Mouse (Mus musculus): ENCODE measurements around the gene Tbc1d10c. TPM values are rescaled to one million over a fixed set of nuclear protein-coding genes. Genes with fewer than 3 reads are reported as not detected.

The Tbc1d10c gene
- polyA plus RNA-seq, 1 experiment from 2014 or later = 0.57 TPM

- WGBS = 91% methylated on average over 22 of the region's 22 CpGs
- no peaks in the 10 kb centered on the region for H3K27me3 ChIP-seq (replicated peaks; ENCODE audit: low read depth, poor library complexity, severe bottlenecking)
- H3K9me3 ChIP-seq = no peaks in the 10 kb centered on the region
- H3K27ac ChIP-seq (replicated peaks) = no peak overlapping the region
- peaks cover 54% of the 10 kb centered on the region for H3K36me3 ChIP-seq (replicated peaks)
- 0 out of 2 replicates have a peak overlapping the region, but pooled peaks have one; percentile 13 for H3K4me3 ChIP-seq
- peaks cover 38% of the 10 kb centered on the region for H3K4me1 ChIP-seq
- no peak for DNase-seq (ENCODE audit: low spot score)
Observed at GRCm38 (mm10) chr19:4150567-4151487, 40.3 kb downstream of the Tbc1d10c start.

DNA sequence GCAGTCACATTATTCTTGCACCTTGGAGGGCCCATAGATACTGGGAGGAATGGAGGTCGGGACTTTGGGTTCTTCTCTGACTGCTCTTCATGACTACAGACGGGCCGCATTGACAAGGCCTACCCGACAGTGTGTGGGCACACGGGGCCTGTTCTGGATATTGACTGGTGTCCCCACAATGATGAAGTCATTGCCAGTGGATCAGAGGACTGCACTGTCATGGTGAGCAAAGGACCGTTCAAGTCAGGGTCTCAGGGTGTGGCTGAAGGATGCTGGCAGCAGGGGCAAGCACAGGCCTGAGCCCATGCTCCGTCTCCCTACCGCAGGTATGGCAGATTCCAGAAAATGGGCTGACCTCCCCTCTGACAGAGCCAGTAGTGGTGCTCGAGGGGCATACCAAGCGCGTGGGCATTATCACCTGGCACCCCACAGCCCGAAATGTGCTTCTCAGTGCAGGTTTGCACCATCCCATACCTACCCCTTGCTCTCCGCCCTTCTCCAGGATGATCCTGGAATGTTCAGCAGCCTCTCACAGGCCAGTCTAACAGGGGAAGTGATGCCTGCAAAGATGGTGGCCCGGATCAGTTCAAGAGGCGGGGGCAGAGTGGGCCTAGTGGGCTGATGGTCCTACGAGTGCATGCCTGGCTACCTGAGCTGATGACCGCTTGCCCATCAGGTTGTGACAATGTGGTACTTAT is 41.2 kb downstream of the Tbc1d10c start:
- H3K4me1 ChIP-seq = peaks cover 35% of the 10 kb centered on the region
- peaks cover 45% of the 10 kb centered on the region for H3K36me3 ChIP-seq (replicated peaks)
- no peak overlapping the region for H3K27ac ChIP-seq (replicated peaks)
- peaks cover 3% of the 10 kb centered on the region; the same call in 1 of the 2 replicates for H3K9me3 ChIP-seq
- peak overlapping the region; percentile 88 for H3K4me3 ChIP-seq
- 94% methylated on average over 17 of the region's 17 CpGs for WGBS
- no peaks in the 10 kb centered on the region for H3K27me3 ChIP-seq (replicated peaks; ENCODE audit: low read depth, poor library complexity, severe bottlenecking)
- DNase-seq (ENCODE audit: low spot score) = no peak

DNA sequence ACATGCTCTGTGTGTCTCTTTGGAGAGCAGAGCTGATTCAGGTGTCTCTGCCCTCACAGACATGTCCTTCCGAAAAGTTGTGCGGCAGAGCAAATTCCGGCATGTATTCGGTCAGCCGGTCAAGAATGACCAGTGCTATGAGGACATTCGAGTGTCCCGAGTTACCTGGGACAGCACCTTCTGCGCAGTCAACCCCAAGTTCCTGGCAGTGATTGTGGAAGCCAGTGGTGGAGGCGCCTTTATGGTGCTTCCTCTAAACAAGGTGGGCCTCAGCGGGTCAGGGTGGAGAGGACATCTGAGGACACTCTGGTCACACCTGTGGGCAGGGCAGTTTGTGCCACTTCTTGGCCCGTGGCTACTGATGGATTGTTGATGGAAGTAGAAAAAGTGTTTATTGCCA is 41.8 kb downstream of the Tbc1d10c start:
- WGBS = 90% methylated on average over 11 of the region's 11 CpGs
- DNase-seq (ENCODE audit: low spot score) = no peak
- Histone ChIP-seq H3K36me3 (replicated peaks) (peaks cover 44% of the 10 kb centered on the region), H3K4me3 (peak overlapping the region; percentile 88), H3K4me1 (peaks cover 35% of the 10 kb centered on the region), H3K9me3 (peaks cover 3% of the 10 kb centered on the region; the same call in 1 of the 2 replicates), H3K27ac (replicated peaks) (0 out of 2 replicates have a peak overlapping the region, but pooled peaks have one; percentile 88), H3K27me3 (replicated peaks; ENCODE audit: low read depth, poor library complexity, severe bottlenecking) (no peaks in the 10 kb centered on the region)

- Histone ChIP-seq H3K9me3 (peaks cover 3% of the 10 kb centered on the region; the same call in 1 of the 2 replicates), H3K27ac (replicated peaks) (peak overlapping the region; percentile 88), H3K36me3 (replicated peaks) (peaks cover 41% of the 10 kb centered on the region), H3K27me3 (replicated peaks; ENCODE audit: low read depth, poor library complexity, severe bottlenecking) (no peaks in the 10 kb centered on the region), H3K4me3 (peak overlapping the region; percentile 88), H3K4me1 (peaks cover 32% of the 10 kb centered on the region)
- WGBS = 5% methylated on average over 8 of the region's 8 CpGs
- no peak for DNase-seq (ENCODE audit: low spot score)
Observed at GRCm38 (mm10) chr19:4148819-4149218, 42.3 kb downstream of the Tbc1d10c start.

GRCm38 (mm10) chr19:4148491-4148806 is 42.6 kb downstream of the Tbc1d10c start, which contains the start of gene Coro1b:
Gene Coro1b, plus strand, starts transcription at chr19:4148619.
- under 1% methylated on average over 33 of the region's 33 CpGs for WGBS
- Histone ChIP-seq H3K4me3 (peak within 1 kb of the TSS; percentile 88), H3K9me3 (peaks cover 3% of the 10 kb centered on the region; the same call in 1 of the 2 replicates), H3K27me3 (replicated peaks; ENCODE audit: low read depth, poor library complexity, severe bottlenecking) (no peaks in the 10 kb centered on the region), H3K4me1 (peaks cover 29% of the 10 kb centered on the region), H3K27ac (replicated peaks) (peak within 1 kb of the TSS; percentile 88), H3K36me3 (replicated peaks) (peaks cover 37% of the 10 kb centered on the region)
- peak; percentile 98 for DNase-seq (ENCODE audit: low spot score)

- WGBS = 34% methylated on average over 9 of the region's 9 CpGs
- no peaks in the 10 kb centered on the region for H3K27me3 ChIP-seq (replicated peaks; ENCODE audit: low read depth, poor library complexity, severe bottlenecking)
- peak overlapping the region; percentile 88 for H3K4me3 ChIP-seq
- peaks cover 29% of the 10 kb centered on the region for H3K4me1 ChIP-seq
- peaks cover 3% of the 10 kb centered on the region; the same call in 1 of the 2 replicates for H3K9me3 ChIP-seq
- no peak for DNase-seq (ENCODE audit: low spot score)
- peaks cover 32% of the 10 kb centered on the region for H3K36me3 ChIP-seq (replicated peaks)
- peak overlapping the region; percentile 88 for H3K27ac ChIP-seq (replicated peaks)
Observed at GRCm38 (mm10) chr19:4147782-4148490, 43.1 kb downstream of the Tbc1d10c start.

DNA sequence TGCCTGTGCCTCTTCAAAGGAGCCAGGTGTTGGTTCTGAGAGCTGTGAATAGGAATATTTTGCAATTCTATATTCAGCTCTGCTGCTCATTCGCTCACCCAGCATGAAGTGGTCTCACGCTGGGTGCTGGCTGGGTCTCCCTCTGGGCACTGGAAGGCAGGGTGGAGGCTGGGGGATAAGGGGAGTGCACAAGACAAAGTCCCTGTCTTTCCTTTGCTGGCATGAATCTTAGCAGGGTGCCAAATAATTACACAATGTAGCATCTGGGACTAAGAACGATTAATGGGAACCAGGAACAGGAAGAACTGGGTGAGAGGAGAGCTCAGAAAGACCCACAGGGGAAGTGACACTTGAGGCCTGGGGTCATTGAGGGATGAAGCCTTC is 44.1 kb downstream of the Tbc1d10c start:
- no peak for DNase-seq (ENCODE audit: low spot score)
- H3K4me3 ChIP-seq = no peak overlapping the region
- H3K27ac ChIP-seq (replicated peaks) = no peak overlapping the region
- peaks cover 23% of the 10 kb centered on the region for H3K36me3 ChIP-seq (replicated peaks)
- peaks cover 29% of the 10 kb centered on the region for H3K4me1 ChIP-seq
- H3K27me3 ChIP-seq (replicated peaks; ENCODE audit: low read depth, poor library complexity, severe bottlenecking) = no peaks in the 10 kb centered on the region
- peaks cover 3% of the 10 kb centered on the region; the same call in 1 of the 2 replicates for H3K9me3 ChIP-seq
- WGBS = 46% methylated on average over 3 of the region's 3 CpGs

DNA sequence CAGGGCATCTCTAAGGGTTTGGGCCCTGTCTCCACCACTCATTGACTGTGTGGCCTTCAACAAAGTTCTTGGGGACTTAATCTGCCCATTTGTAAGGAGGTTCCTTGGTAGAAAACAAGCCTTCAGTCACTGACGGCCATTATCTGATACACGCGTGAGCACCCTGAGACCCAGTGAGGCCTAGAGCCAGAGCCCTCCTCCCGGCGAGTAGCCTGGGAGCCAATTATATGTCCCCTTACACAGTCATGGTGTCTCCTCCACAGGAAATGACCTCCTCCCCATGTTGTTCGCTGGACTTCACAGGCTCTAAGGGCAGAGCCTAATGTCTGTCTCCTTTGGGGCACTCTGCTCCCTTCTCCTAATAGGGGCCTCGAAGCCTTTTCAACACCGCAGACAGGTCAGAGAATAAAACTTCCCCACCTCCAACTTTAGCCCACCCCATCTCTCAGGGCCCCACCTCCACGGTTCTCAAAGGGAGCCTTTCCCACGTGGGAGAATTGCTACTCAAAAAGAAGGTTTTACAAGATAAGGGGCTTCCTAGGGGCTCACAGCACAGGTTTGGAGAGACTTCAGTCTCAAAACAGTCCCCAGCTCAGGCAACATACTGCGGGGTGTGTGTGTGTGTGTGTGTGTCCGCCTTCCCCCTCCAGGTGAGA is 44.6 kb downstream of the Tbc1d10c start:
- 63% methylated on average over 12 of the region's 12 CpGs for WGBS
- H3K36me3 ChIP-seq (replicated peaks) = peaks cover 18% of the 10 kb centered on the region
- H3K9me3 ChIP-seq = peaks cover 3% of the 10 kb centered on the region; the same call in 1 of the 2 replicates
- peaks cover 29% of the 10 kb centered on the region for H3K4me1 ChIP-seq
- H3K4me3 ChIP-seq = no peak overlapping the region
- no peak overlapping the region for H3K27ac ChIP-seq (replicated peaks)
- H3K27me3 ChIP-seq (replicated peaks; ENCODE audit: low read depth, poor library complexity, severe bottlenecking) = no peaks in the 10 kb centered on the region
- no peak for DNase-seq (ENCODE audit: low spot score)

GRCm38 (mm10) chr19:4145936-4146335 is 45.1 kb downstream of the Tbc1d10c start:
- peaks cover 24% of the 10 kb centered on the region for H3K4me1 ChIP-seq
- WGBS = 86% methylated on average over 5 of the region's 5 CpGs

GRCm38 (mm10) chr19:4144550-4145498 is 46.3 kb downstream of the Tbc1d10c start:
- no peak overlapping the region for H3K27ac ChIP-seq (replicated peaks)

More at GRCm38 (mm10) chr19:4145936-4146335, 45.1 kb downstream of the Tbc1d10c start:
- Histone ChIP-seq H3K36me3 (replicated peaks) (peaks cover 12% of the 10 kb centered on the region), H3K27me3 (replicated peaks; ENCODE audit: low read depth, poor library complexity, severe bottlenecking) (no peaks in the 10 kb centered on the region), H3K4me3 (no peak overlapping the region), H3K9me3 (peaks cover 3% of the 10 kb centered on the region; the same call in 1 of the 2 replicates), H3K27ac (replicated peaks) (no peak overlapping the region)
- DNase-seq (ENCODE audit: low spot score) = no peak

GRCm38 (mm10) chr19:4143759-4144268 is 47.3 kb downstream of the Tbc1d10c start, which contains the start of gene Cabp4:
Gene Cabp4, minus strand, starts transcription at chr19:4144033.
- Histone ChIP-seq H3K27ac (replicated peaks) (no peak within 1 kb of the TSS), H3K4me3 (no peak within 1 kb of the TSS), H3K27me3 (replicated peaks; ENCODE audit: low read depth, poor library complexity, severe bottlenecking) (no peaks in the 10 kb centered on the region), H3K4me1 (peaks cover 19% of the 10 kb centered on the region), H3K36me3 (replicated peaks) (no peaks in the 10 kb centered on the region), H3K9me3 (peaks cover 3% of the 10 kb centered on the region; the same call in 1 of the 2 replicates)
- WGBS = 82% methylated on average over 7 of the region's 7 CpGs
- no peak for DNase-seq (ENCODE audit: low spot score)

More at GRCm38 (mm10) chr19:4144550-4145498, 46.3 kb downstream of the Tbc1d10c start:
- 78% methylated on average over 16 of the region's 16 CpGs for WGBS
- Histone ChIP-seq H3K4me1 (peaks cover 23% of the 10 kb centered on the region), H3K27me3 (replicated peaks; ENCODE audit: low read depth, poor library complexity, severe bottlenecking) (no peaks in the 10 kb centered on the region), H3K4me3 (no peak overlapping the region), H3K36me3 (replicated peaks) (peaks cover under 1% of the 10 kb centered on the region), H3K9me3 (peaks cover 3% of the 10 kb centered on the region; the same call in 1 of the 2 replicates)
- no peak for DNase-seq (ENCODE audit: low spot score)
